Mouse (Mus musculus) E14TG2a.4 (cell line): ENCODE data around the gene Pitpna.
"Not testable (repeated sequence)": the region's sequence is repeated elsewhere in the genome, so short reads cannot be mapped to it uniquely, and the experiment has no call there.

Source experiments
- H3K27me3 ChIP-seq: 2 replicates; pipeline ENCODE4 v1.6.1; 2014; ENCODE audit warnings: low read length, control low read depth; ENCODE audit not compliant: insufficient read depth
- H3K36me3 ChIP-seq: 2 replicates; pipeline ENCODE4 v1.6.1; 2014; ENCODE audit warnings: low read length, control low read depth; ENCODE audit not compliant: insufficient read depth
- H3K4me1 ChIP-seq: replicated peaks from 2 replicates; pipeline ENCODE4 v1.6.1; 2014; ENCODE audit warnings: low read depth, low read length, control low read depth
- H3K4me3 ChIP-seq: replicated peaks from 2 replicates; pipeline ENCODE4 v1.5.1; 2014; ENCODE audit warnings: mild to moderate bottlenecking, low read length
- H3K9me3 ChIP-seq: 2 replicates; pipeline ENCODE4 v1.6.1; 2014; ENCODE audit warnings: low read length, control low read depth
- CTCF ChIP-seq: conservative IDR thresholded peaks from 2 replicates; pipeline ENCODE4 v1.5.1; 2014; ENCODE audit warnings: low read length
- NANOG ChIP-seq: IDR thresholded peaks from 2 replicates; pipeline ENCODE4 v1.6.1; 2014; ENCODE audit warnings: borderline replicate concordance, low read length, mixed read lengths
- POU5F1 ChIP-seq: IDR thresholded peaks from 2 replicates; pipeline ENCODE4 v1.6.1; 2014; ENCODE audit warnings: low read length, borderline replicate concordance

The Pitpna gene

DNA sequence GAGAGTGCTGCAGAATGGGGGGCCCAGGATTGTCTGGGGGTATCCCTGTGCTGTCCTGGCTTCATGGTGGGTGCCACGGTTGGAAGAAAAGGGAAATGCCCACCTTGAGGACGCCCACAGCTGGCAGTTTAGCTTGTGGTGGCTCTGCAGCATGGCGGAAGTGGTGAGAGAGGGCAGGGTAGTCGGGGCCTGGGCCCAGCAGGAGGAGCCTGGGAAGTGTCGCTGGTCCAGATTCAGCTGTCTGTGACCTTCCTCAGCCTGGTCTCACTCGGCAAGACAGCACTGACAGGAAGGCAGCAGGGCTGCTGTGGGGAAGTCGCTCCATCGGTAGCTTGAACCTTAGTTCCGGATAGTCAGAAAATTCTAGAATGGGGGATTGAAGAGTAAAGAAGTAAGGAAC, 6.5 kb downstream of the Pitpna start:
- H3K36me3 ChIP-seq: peaks cover 78% of the 10 kb centered on the region
- H3K27me3 ChIP-seq: no peaks in the 10 kb centered on the region
- no peak for TF ChIP-seq POU5F1
- TF ChIP-seq CTCF: no peak
- TF ChIP-seq NANOG: no peak
- H3K9me3 ChIP-seq: no peaks in the 10 kb centered on the region
- H3K4me1 ChIP-seq: peaks cover 43% of the 10 kb centered on the region
- H3K4me3 ChIP-seq: no peak overlapping the region

DNA sequence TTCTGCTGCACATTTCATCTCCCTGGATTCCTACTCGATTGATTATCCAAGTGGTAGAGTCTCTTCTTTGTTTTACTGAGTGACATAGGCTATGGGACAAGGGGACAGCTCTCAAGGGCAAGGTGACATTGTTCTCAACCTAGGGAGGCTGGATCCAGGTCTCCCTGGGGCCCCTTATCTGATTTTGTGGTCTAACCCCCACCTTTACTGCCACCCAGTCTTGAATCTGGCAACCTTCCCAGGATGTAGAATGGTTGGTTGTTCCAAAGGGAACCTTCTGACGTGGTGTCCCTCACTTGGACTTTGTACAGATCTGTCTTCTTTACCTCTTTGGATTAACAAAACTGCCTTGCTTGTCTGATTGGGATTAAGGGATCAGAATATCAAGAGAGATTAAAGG, 7.5 kb downstream of the Pitpna start:
- no peaks in the 10 kb centered on the region for H3K9me3 ChIP-seq
- peaks cover 78% of the 10 kb centered on the region for H3K36me3 ChIP-seq
- H3K4me3 ChIP-seq: no peak overlapping the region
- H3K4me1 ChIP-seq: peaks cover 41% of the 10 kb centered on the region
- no peaks in the 10 kb centered on the region for H3K27me3 ChIP-seq
- TF ChIP-seq POU5F1: no peak
- TF ChIP-seq CTCF: no peak
- no peak for TF ChIP-seq NANOG

DNA sequence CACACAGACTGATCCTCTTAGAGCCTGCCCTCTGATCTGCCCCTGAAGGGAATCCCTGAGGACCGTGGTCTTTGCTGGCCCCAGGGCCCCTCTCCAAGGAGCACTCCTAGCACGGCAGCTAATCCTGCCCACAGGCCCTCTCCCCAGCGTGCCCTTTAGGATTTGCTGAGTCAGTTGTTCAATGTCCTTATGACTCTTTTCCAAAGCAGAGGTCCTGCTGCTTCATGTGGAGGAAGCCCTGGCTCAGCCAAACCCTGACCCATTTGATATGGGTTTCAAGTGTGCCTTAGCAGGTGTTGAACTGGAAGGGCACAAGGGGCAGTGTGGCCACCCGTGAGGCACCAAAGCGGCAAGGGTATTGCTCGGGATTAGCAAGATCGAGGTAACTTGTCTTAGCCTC, 7.9 kb downstream of the Pitpna start:
- Histone ChIP-seq H3K36me3 (peaks cover 82% of the 10 kb centered on the region), H3K4me3 (no peak overlapping the region), H3K9me3 (no peaks in the 10 kb centered on the region), H3K4me1 (peaks cover 45% of the 10 kb centered on the region), H3K27me3 (no peaks in the 10 kb centered on the region)
- TF ChIP-seq POU5F1: no peak
- no peak for TF ChIP-seq CTCF
- no peak for TF ChIP-seq NANOG

DNA sequence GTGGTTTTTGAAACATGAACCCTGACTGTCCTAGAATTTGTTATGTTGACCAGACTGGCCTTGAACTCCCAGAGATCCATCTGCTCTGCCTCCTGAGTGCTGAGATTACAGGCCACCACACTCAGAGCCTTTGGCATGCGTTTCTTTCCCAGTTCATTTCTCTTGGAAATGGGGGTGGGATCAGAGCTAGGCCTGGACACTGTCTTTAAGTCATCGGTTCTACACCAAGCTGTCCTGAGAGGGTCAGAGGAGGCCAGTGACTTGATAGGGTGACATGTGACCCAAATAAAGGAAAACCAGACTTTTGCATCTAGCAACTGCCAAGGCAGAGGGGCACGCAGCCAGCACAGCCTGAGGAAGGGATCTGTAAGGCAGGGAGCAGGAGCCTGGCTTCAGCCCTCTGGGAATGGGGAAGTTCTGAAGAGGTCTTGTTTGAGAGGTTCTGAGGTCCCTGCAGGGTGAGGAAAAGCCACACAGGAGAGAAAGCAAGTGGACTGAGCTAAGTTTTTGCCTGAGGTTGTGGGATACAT, 8.9 kb downstream of the Pitpna start:
- Histone ChIP-seq H3K36me3 (peaks cover 85% of the 10 kb centered on the region), H3K9me3 (no peaks in the 10 kb centered on the region), H3K4me3 (no peak overlapping the region), H3K27me3 (no peaks in the 10 kb centered on the region), H3K4me1 (peaks cover 39% of the 10 kb centered on the region)
- TF ChIP-seq NANOG (no peak), CTCF (no peak), POU5F1 (no peak)

DNA sequence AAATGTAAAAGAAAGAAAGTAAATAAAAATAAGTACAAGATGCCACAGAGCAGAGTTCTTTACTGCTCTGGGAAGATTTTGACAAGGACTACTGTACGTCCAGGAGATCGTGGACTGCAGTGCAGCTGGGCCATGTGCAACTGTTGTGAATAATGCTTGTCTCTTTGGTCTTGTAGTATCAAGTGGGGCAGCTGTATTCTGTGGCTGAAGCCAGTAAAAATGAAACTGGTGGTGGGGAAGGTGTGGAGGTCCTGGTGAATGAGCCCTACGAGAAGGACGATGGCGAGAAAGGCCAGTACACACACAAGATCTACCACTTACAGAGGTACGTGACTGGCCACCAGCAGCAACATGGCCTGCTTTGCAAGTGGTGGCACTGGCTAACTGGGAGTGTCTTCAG, 10.1 kb downstream of the Pitpna start:
- no peaks in the 10 kb centered on the region for H3K27me3 ChIP-seq
- H3K4me3 ChIP-seq: no peak overlapping the region
- no peak for TF ChIP-seq POU5F1
- H3K4me1 ChIP-seq: peaks cover 29% of the 10 kb centered on the region
- peaks cover 86% of the 10 kb centered on the region for H3K36me3 ChIP-seq
- H3K9me3 ChIP-seq: no peaks in the 10 kb centered on the region

DNA sequence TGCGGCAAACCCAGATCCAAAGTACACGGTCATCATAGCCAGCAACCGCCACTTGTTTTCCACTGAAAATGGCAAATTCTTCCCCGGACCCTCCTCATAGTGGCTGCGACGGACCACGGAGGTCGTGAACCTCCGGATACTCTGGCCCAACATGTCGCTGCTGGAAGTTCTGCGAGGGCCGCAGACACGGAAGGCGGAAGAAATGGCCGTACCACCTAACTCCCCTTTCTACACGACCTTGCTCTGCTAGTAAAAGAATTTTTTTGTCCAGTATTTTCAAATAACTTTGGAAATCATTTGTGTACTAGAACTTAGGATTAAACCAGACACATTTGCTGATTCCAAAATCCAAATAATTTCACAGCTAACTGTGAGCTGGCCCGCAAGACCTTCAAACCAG, 11.9 kb downstream of the Pitpna start:
- H3K4me3 ChIP-seq, H3K27me3 ChIP-seq, H3K9me3 ChIP-seq: not testable (repeated sequence)
- peaks cover 28% of the 10 kb centered on the region for H3K4me1 ChIP-seq
- peaks cover 87% of the 10 kb centered on the region for H3K36me3 ChIP-seq

DNA sequence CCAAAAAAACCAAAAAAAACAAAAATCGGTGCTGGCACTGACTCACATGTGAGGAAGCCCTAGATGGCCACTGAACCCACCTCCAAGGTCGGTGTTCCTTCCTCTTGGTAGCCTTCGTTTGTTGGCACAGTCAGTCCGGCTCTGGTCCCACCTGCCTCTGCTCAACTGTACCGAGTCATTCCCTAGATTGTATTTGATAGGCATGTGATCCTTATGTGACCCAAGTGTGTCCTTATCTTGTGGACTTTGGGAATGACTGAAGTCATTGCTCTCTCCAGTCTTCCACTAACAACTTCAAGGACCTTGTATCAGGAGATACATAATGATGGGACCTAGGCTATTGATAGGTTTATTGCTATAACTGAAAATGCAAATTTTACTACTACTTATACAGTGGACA, 16.9 kb downstream of the Pitpna start:
- H3K4me3 ChIP-seq: no peak overlapping the region
- TF ChIP-seq POU5F1 (no peak), NANOG (no peak), CTCF (no peak)
- H3K36me3 ChIP-seq: peaks cover 71% of the 10 kb centered on the region
- no peaks in the 10 kb centered on the region for H3K9me3 ChIP-seq
- H3K4me1 ChIP-seq: peaks cover 70% of the 10 kb centered on the region
- H3K27me3 ChIP-seq: no peaks in the 10 kb centered on the region

DNA sequence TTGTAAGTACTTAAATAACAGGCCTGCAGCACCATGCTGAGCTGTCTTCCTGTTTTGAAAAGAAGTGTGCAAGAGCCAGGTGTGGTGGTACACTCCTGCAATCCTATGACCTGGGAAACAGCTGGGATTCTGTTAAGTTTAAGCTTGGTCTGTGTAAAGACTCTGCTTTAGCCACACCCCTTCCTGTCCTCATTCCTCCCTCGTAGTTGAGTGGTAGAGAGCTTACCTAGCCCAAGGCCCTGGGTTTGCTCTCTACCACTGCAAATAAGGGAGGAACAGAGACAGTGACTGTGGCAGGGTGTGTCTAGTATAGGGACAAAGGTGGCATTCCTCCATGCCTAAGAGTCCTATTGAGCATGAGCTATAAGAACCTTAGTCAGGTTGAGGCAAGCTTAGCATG, 17.4 kb downstream of the Pitpna start:
- Histone ChIP-seq H3K9me3 (no peaks in the 10 kb centered on the region), H3K4me1 (peaks cover 75% of the 10 kb centered on the region), H3K27me3 (no peaks in the 10 kb centered on the region), H3K36me3 (peaks cover 71% of the 10 kb centered on the region), H3K4me3 (no peak overlapping the region)
- TF ChIP-seq POU5F1 (no peak), NANOG (no peak), CTCF (no peak)

DNA sequence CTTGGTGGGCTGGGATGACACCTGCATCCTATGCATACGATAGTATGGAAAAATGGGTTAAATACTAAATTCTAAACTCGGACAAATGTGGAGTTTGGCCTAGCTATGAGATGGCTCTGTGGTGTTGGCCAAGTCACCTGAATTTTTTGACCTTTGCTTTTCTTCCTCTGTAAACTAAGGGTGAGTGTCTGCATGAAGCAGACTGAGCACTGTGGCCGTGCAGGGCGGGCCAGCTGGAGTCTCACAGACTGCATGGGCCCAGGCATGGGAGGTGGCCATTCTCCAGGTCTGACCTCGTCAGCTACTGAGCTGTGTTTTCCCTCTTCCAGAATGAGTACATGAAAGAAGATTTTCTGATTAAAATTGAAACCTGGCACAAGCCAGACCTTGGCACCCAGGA, 20.9 kb downstream of the Pitpna start:
- H3K36me3 ChIP-seq: peaks cover 68% of the 10 kb centered on the region
- no peak overlapping the region for H3K4me3 ChIP-seq
- TF ChIP-seq CTCF (no peak), POU5F1 (no peak), NANOG (no peak)
- H3K9me3 ChIP-seq: no peaks in the 10 kb centered on the region
- peaks cover 71% of the 10 kb centered on the region for H3K4me1 ChIP-seq
- H3K27me3 ChIP-seq: no peaks in the 10 kb centered on the region
